Comparison of ENCODE assay signal across 8 mouse cellular contexts in the genomic region with DNA sequence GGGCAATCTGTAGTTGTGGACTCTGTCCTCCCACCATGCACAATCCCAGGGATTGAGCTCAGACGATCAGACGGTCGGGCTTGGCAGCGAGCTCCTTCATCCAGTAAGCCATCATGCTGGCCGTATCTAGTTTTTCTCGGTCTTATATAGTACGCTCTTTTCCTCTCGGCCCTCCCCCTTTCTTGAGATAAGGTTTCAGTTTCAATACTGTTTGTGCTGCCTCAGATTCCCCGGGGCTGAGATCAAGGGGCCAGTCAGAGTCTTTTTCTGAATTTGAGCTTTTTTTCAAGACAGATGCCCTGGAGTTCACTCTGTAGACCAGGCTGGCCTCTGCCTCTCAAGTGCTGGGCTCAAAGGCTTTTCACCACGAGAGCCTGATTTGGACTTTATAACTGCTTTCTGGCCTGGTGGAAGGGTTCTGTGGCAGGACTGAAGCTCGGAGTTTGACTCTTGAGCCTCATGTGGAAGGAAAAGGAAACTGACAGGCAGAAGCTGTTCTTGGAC. TPM values are rescaled to one million over a fixed set of nuclear protein-coding genes. Genes with fewer than 3 reads are reported as not detected.
DNase-seq lines count a peak whose midpoint lies in the region; TF ChIP-seq lines count a peak whose summit lies in the region.

No protein-coding gene starts in this region.

- intact Hi-C loops in gastrocnemius, postnatal 14 days (cut with DNase I; ENCODE audit: low total_unique reads) = no loop called here

- H3K4me1 ChIP-seq in kidney, adult 2 months (ENCODE audit: control insufficient read depth, insufficient read depth, low read length) = peaks cover 41% of the 10 kb centered on the region

- WGBS in kidney, adult 2 months = 9% methylated on average over 11 of the region's 11 CpGs

- peak overlapping the region; percentile 47 for H3K4me3 ChIP-seq in kidney, adult 2 months (ENCODE audit: insufficient read depth, low read depth, low read length)

- H3K36me3 ChIP-seq in kidney, adult 2 months (ENCODE audit: control insufficient read depth, insufficient read depth, low read length) = no peaks in the 10 kb centered on the region

- H3K27ac ChIP-seq in kidney, adult 2 months (ENCODE audit: insufficient read depth, low read depth, low read length) = peak overlapping the region; percentile 99

- TF ChIP-seq CTCF in kidney, adult 2 months (conservative IDR thresholded peaks at IDR 0.05; ENCODE audit: insufficient read depth, insufficient read length, low read depth, low read length) = no peak

- peak; percentile 17 for DNase-seq in ovary, adult 18-20 months (ENCODE audit: low spot score)
- no peak for DNase-seq in ovary, postnatal 10 days (ENCODE audit: low spot score)
- DNase-seq in gastrocnemius, postnatal 14 days = peak; percentile 32
- peak; percentile 90 for DNase-seq in kidney, adult 2 months
- peak; percentile 55 for DNase-seq in lung, postnatal 14 days
- peak; percentile 56 for DNase-seq in thymus, postnatal 4 days
- no peak for DNase-seq in MN1 (ENCODE audit: low spot score)
- DNase-seq in cerebellum, adult 11-12 months = no peak

- peak; percentile 69 for TF ChIP-seq POLR2A in kidney, adult 2 months (IDR thresholded peaks at IDR 0.05; ENCODE audit: low read depth, low read length)

- H3K27me3 ChIP-seq in kidney, adult 2 months (replicated peaks; ENCODE audit: control insufficient read depth, insufficient read depth, low read length) = no peaks in the 10 kb centered on the region

RNA-seq across cellular contexts. Expression of a gene that starts 36.5 kb away (rescaled TPM):
- total RNA-seq in gastrocnemius, postnatal 14 days (2021) = 1 to 10 TPM; 4.6 to 4.8 TPM
- polyA plus RNA-seq in kidney, adult 2 months (2012; rRNA removed) = 2.6 and 2.8 TPM in 2 replicates

RNA-seq across cellular contexts. Expression of a gene that starts 36.7 kb away (rescaled TPM):
- 10 to 100 TPM; 28.8 to 28.9 TPM for total RNA-seq in gastrocnemius, postnatal 14 days (2021)
- polyA plus RNA-seq in kidney, adult 2 months (2012; rRNA removed) = 6.0 and 7.3 TPM in 2 replicates

Comparison
In these comparisons a context has a peak if more than half of its experiments do, and no peak if none do; other contexts are left out.
1. DNase-seq: peak in ovary, adult 18-20 months (single experiment), gastrocnemius, postnatal 14 days (single experiment), kidney, adult 2 months (single experiment), lung, postnatal 14 days (single experiment) and thymus, postnatal 4 days (single experiment); none in ovary, postnatal 10 days (single experiment), MN1 (single experiment) and cerebellum, adult 11-12 months (single experiment).